Mouse (Mus musculus) B cell, adult 2 months (primary cell): Measurements from ENCODE around the gene Sept3.

Experiments
- DNase-seq, 2 experiments: peaks; one replicate each; pipeline ENCODE4 v3.0.0; 2022

The Sept3 gene

DNA sequence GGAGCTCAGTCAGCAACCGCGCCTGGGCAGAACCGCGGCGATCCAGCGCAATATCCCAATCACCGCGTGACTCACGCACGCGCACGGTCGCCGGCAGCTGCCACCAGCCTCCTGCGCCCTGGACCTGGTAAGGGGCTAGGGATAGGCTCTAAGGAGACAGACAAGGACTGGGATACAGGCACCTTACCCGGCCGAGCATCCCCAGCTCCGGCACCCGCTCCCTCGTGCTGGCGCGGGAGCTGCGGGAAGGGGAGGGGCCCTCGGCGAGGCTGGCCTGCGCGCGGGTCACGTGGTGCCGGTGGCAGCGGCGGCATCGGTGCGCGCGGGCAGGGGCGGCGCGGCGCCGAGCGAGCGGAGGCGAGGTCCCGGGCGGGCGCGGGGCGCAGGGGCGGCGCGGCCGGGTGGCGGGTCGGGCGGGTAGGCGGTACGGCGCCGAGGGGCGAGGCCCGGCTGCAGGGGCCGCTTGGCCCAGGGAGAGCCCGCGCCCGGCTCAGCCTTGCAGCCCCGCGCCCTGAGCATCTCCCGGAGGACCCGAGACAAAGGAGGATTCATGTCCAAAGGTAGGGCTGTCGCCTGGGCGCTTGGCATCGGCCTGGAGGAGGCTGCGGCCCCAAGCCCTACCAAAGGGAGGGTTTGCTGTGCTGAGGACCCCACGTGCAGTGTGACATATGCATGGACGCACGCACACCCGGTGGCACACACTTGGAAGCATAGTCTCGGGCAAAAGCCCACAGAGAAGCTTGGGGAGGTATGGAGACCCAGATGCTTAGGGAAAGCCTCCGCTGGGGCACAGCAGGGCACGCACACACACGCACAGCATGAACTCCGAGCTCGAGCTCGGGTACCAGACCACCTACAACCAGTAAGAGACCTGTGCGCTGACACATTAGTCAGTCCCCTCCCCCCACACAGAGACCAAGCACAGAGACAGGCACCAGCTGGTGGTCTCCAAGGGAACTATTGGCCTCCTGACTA is 521 bp downstream of the Sept3 start:
- DNase-seq = peak in 1 of 2 experiments; percentile 17

DNA sequence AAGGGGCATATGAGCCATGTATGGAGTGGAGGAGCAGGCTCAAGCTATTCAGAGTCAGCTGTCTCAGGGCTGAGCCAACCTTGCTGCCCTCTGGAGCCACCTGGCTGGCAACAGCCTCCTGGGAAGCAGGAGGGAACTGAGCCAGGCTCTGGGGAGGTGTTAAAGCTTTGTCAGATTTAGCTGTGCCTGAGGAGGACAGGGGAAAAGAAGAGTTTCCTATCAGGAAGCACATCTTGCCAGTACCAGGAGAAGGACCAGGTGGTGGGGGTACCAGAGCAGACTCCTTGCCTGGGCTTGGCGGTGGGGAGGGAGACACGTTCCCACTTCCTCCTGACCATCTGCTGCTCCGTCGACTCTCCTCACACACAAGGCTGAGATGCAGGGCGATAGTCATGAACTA is 2.9 kb downstream of the Sept3 start:
- DNase-seq = no peak

DNA sequence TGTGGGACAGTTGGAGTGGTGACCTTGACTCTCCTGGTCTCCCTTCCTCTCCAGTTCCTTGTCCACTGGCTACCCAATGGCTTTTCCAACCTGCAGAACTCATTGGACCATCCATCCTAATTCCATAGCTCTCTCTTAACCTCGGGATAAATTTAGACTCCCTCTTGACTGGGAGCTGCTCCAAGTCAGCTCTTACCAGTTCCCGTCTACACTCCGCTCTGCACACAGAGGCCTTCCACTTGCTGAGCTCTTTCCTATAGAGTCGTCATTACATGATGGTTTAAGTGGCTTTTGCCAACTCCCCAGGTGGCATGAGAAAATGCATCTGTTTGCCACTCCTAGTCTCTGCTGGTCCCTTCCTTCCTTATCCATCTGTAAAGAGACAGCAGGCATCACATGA is 5.9 kb downstream of the Sept3 start:
- DNase-seq = no peak

DNA sequence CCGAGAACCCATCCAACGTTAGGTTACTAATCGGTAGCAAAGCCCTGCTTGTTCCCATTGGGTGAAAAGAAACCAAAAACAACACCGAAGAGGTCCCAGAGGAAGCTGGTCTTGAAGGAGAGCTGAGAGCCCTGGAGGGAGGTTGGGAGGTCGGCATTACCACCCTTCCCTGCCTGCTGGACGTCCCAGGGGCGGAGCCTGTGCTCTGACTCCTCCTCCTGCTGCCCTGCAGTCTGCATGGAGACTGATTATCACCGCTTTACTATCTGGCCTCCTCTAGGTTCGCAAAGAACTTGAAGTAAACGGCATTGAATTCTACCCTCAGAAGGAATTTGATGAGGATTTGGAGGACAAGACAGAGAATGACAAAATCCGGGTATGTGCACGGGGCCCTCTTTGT is 11.5 kb downstream of the Sept3 start:
- no peak for DNase-seq

DNA sequence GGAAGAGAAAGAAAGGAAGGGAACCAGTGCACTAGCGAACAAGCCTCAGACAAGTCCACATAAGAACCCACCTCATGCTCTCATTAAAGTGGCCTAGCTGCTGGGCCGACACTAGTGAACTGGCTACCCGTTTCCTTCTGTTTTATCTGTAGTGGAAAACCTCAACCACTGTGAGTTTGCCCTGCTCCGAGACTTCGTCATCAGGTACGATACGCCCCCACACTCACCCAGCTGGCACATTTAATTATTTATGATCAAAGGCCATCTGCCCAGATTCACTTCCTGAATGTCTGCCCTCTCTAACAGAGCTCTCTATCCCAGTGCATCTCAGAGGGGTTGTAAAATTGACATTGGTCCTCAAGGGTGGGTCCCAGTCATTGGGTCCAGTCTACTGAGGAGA is 15.6 kb downstream of the Sept3 start:
- no peak for DNase-seq

DNA sequence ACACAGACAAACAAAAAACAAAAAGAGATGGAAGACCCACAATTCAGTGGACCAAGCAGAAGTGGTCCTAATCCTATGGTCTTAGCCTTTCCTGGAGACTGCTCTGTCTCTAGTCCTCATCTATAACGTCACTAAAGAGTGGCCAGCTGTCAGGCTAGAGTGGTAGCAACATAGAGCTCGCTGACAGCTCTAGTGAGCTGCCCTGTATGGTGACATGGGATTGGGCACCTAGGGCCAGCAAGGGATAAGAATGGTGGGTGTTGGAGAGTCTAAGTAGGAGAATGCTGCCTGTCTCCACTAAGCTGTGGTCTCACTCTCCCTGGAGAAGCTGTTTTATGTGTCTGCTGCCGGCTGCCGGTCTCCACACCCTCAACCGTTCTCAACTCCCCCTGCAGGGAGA is 18.2 kb downstream of the Sept3 start:
- DNase-seq = no peak

DNA sequence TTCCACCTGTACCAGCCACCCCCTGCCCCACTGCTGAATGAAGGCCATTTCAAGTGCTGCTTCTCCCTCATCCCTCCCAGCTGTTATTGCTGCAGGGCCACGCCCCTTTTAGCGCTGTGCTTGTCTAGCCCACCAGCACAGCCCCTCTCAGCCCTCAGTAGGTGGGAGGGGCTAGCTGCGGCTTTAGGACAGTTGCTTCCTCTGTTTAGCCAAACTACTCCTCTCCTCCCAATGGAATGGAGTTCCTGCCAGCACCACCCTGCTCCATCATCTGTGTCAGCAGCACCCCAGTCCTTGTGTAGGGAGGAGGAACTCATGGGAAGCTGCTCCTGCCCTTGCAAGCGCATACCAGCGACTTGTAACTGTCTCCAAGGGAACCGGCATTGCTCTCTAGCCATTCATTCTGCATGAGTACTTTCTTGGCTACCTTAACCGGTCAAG is 18.6 kb downstream of the Sept3 start:
- no peak for DNase-seq

DNA sequence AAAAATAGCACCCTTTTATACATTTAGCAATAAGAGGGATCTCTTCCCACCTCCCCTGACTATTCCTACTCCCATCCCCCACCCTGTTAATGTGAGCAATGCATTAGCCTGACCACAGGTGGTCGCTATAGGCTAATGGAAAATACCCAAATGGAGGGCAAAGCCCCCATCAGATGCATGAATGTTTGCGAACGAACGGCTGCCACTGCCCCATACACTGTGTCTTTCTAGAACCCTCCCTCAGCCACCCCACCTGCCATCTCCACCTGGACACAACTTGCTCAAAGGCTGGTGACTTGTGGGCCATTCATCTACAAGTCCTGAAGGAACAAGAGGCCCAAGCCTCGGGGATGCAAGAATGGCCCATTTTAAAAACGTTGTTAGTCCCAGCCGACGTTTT is 19.4 kb downstream of the Sept3 start:
- DNase-seq = no peak

DNA sequence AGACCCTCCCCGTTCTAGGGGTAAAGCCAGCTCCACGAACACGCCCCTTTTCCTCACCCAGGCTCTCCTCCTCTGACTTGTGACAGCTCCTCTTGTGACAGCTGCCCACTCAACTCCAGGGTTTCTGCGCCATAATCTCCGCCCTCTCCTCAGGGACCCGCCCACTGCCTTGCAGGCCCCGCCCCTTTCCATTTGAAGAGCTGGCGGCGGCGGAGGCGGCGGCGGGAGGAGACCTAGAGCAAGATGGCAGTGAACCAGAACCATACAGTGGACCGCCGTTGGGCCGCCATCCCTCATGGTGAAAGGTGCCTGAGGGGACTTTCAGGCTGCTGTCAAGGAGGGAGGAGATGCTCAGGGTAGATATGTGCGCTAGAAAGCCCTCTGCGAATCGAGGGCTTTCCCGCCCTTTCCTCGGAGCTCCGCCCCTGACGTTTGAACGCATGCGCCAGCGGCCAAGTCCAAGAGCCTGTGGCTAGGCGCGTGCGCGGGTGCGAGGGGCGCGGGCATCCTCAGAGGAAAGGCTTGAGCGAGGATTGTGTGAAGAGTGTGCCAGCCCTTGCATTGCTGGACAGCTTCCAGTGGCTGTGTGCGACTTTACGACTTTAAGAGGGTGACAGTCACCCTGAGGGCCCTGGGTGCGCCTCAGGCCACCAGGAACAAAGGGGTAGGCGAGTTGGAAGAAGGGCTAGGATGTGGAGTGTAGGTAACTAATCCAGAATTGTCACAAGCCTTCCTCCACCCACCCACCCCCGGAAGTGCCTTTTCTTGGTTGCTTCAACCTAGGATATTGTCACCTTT is 24.3 kb downstream of the Sept3 start, which contains the start of gene Wbp2nl:
Gene Wbp2nl (plus strand): TSS at position 191 of the 798 bp plus-strand sequence.
- peak; percentile 11 to 15 for DNase-seq

DNA sequence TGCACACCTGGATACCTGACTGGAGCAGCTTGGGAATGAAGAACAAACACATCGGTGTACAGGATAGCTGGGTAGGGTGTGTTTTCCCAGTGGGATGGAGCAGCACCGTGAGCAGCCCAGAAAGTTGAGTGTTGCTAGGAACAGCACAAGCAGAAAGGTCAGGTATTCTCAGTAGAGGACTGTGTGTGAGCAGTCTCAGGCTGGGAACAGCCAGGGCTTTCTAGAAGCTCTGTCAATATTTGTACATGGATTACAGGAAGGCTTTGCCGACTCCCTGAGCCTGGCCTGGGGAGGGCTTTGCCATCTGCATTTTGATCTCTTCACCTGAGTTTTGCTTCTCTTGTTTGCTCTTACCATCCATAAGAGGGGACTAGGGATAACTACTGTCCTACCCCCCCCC is 32.4 kb downstream of the Sept3 start:
- no peak for DNase-seq

DNA sequence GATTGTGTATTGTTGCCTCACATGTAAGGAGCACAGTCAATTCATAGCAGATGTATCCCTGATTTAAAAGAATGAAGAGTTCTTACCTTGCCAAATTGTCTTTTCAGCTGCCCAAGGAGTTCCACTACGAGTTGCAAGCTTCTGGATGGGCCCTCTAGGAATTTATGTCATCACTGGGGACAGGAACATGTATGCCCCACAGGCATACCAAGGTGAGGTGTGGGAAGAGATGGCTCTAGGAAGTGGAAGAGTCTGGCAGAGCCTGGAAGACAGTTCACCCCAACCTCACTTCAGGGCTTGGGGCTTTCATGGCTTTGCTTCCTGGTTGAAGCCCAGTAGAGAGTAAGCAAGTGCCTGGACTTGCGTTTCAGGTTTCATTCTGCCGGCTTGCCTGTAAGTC is 33.7 kb downstream of the Sept3 start:
- no peak for DNase-seq

DNA sequence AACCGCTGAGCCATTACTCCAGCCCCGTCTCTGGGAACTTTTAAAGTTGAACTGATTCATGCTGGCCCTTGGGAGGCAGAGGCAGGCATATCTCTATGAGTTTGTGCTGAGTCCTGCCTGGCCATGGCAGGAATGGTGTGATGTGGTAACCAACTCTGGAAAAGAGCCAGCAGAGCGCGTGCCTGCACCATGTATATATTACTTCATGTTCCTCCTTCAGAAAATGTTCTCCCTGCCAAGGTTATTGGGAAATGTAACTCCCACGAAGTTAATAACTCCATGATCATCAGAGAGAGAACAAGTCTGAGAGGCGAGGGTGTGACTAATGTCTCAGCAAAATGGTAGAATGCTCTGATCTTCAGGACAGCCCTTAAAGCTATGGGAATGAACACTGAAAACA is 43.1 kb downstream of the Sept3 start:
- no peak for DNase-seq

DNA sequence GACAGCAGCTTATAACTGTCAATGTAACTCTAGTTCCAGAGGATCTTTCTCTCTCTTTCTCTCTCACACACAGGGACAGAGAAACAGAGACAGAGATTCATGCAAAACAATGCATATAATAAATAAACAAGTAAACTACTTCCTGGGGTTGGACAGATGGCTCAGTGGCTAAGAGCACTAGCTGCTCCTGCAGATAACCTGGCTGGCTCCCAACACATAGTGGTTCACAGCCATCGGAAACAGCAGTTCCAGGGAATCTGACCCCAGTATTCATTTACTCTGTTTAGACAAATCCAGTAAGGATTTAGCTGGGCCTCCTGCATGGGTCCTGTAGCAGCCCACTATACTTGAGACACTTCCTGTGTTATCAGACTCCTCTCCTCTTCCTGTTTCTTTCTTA is 44.9 kb downstream of the Sept3 start:
- no peak for DNase-seq

DNA sequence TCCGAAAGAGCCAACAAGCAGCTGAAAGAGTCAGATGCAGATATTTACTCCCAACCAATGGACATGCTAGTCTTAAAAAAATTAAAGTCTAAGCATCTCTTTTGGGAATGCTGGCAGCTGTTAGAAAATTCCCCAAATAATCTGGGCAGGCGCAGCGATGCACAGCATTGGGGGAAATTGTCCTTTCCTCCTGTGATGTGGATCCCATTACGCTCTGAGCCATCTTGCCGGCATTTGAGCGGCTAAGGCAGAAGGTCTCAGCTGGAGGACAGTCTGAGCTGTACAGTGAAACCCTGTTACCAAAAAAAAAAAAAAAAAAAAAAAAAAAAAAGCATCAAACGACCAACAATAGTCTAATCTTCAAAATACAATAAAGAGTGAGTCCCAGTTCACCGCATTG is 47.5 kb downstream of the Sept3 start:
- no peak for DNase-seq

DNA sequence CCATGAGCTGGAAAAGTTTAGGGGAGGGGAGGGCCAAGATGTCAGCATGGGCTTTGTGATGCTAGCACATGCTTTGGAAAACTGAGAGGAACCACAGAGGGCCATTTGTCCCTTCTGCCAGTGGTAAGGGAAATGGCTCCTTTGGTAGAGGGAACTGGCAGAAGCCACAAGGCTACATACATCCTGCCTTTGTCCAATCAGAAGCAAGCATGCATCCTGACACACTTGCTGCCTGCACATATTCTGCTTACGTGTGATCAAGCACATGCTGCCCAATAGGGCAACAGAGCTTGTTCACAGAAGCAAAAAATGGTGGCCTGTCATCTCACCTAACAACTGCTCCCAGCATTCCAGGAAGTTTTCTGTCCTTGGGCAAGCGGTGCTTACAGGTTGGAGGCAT is 50.7 kb downstream of the Sept3 start:
- DNase-seq = no peak

DNA sequence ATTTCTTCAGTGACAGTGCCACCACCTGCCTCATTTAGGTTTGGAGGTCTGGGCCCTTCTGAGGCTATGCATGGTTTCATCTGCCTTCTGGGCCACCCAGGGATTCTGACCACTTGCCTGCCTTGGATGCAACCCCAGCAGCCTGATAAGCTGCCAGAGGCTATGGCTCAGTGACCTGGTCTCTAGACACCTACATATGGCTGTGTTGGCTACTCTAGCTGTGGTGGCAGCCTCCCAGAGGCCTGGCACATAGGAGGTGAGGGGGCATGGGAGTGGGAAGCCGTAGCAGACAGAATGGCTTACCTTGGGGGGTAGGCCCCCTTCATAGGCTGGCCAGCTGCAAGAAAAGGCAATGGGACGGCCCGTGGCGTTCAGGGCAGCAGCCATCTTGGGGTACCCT is 60.5 kb downstream of the Sept3 start:
- no peak for DNase-seq

DNA sequence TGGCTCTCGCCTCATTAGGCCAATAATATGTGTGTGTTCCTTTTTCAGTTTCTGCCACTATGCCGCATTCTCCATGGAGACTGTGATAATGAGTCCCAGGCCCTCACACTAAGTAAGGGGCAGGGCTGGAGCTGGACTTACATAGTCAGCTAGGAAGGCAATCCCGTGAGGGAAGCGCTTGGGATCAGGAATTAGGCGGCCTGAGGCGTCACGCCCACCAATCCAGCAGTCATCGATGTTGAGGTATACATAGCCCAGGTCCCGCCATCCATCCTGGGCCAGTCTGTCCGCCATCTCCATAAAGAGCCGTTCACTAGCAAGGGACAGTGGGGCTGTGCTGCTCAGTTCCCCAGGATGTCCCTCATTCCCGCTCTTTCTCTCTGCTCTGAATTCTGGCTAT is 61.9 kb downstream of the Sept3 start:
- no peak for DNase-seq

DNA sequence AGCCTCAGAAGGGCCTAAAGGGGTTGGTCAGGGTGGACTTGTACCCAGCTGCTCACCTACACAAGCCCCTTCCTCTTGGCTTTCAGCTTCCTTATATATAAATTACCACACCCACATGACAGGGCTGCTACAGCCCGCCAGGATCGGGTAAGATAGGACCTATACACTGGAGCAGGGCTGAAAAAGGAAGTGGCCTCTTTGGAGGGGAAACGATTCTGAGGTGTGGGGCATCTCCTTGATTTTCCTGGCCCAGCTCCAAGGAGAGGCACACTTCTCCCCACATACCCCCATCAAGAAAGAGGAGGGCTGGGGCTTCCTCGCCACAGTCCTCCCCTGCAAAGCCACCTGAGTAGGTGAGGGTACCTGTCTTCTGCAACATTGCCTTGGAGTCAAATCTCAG is 63.2 kb downstream of the Sept3 start:
- DNase-seq = peak; percentile 21 to 22

DNA sequence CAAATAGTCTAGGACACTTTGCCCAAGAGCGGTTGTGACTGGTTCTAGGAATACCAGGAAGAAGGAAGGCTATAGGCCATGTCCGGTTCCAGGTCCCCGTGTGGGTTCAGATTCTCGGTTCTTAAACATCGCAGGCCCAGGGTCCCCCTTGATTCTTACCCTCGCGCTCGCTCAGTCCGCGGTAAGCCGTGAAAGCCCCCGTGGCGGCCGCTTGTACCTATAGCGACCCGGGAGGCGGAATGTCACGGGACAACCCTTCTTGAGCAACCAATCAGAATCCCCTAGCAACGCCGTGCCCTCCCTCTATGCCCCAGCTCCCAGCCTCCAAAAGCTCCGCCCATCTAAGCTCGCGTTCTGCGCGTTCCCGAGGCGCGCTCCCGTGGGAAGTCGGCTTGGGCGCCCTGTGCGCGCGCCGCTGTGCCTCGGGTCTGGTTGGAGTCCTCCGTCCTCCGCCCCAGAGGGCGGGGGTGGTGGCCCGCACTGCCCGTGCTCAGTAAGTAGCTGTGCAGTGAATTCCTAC is 64.0 kb downstream of the Sept3 start, which contains the start of the genes Naga, Pheta2 and Smdt1:
Gene Naga (minus strand): TSS at position 333 of the 520 bp plus-strand sequence.
Gene Pheta2 (plus strand): TSS at position 350 of the 520 bp plus-strand sequence.
Gene Smdt1 (plus strand): TSS at position 367 of the 520 bp plus-strand sequence.
- DNase-seq = peak; percentile 89 to 91

DNA sequence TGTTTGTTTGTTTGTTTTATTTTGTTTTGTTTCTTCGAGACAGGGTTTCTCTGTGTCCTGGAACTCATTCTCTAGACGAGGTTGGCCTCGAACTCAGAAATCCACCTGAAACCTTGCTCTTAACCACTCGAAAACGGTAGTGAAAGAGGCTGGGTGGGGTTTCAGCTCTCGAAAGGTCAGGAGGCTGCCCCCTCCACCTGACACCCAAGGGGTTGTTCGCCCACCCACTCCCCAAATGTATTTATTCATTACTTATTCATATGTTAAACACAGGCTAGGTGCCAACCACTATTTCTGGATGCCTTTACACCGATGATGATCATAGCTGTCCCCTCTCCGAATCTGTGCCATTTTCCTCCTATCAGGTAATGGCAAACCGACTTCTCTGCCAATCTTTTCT is 64.5 kb downstream of the Sept3 start:
- no peak for DNase-seq

DNA sequence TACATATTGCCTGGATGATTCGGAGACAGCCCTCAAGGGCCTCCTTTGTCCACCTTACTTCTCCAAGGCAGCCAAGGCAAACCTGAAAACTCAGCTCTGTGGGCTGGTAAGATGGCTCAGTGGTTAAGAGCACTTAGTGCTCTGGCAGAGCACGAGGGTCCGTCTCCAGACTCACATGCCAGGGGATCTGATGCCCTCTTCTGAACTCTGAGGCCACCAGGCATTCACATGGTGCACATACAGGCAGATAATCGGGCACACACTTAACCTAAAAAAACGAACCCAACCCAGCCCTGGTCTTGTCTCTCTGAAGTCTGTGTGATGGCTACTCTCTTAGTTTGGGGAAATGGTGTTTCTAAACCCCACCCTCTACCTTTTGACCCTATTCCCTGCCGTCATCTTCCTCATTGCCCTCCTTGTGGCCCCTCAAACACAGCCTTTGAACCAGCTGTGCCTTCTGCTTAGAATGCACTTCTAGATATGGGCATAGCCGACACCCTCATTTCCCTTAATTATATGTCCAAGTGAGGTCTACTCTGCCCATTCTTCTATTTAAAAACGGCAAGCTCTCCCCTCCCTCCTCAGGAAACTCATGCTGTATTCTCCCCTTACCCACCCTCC is 65.1 kb downstream of the Sept3 start:
- no peak for DNase-seq

DNA sequence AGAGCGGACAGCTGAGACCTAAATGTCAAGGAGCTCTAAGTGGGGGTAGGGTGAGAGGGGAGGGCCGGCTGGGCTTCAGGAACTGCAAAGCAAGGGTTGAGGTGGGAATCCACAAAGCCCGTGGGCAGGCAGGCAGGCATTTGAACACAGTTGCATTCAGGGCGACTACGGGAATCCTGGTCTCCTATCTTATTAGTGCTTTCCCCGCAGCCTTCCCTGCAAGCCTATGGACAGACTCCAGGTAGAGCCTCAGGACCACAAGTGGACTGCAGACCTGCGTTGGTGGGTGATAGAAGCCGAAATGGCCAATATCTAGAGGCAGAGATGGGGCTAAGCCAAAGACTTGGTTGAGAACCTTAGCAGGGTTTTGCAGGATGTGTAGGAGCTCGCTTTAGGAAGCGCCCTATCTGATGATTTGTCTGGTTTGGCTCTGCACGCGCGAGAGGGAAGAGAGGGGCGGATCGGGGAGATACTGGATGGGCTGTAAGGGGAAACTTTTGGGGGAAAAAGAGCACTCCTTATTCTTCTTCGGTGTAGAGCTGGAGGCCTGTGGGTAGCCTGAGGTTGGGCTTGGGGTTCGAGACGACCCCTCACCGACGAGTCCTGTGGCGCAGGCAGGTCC is 65.8 kb downstream of the Sept3 start:
- DNase-seq = no peak
